Mouse (Mus musculus): ENCODE measurements around the gene Maff. TPM values are rescaled to one million over a fixed set of nuclear protein-coding genes. Genes with fewer than 3 reads are reported as not detected.

Gene Maff
- 1 to 10 TPM; 1.5 to 1.9 TPM for total RNA-seq (2021)

GRCm38 (mm10) chr15:79346051-79346793, at the start of gene Maff:
TSS of gene Maff (plus strand) at chr15:79346621.
- no peak for DNase-seq
- intact Hi-C loops (cut with DNase I), result no loop called here

GRCm38 (mm10) chr15:79298553-79298952, 47.9 kb upstream of the Maff start:
- no peak for DNase-seq
- intact Hi-C loops (cut with DNase I), result no loop called here

GRCm38 (mm10) chr15:79299563-79300155, 46.8 kb upstream of the Maff start:
- intact Hi-C loops (cut with DNase I), result no loop called here
- no peak for DNase-seq

GRCm38 (mm10) chr15:79303725-79304124, 42.7 kb upstream of the Maff start:
- DNase-seq, result no peak
- intact Hi-C loops (cut with DNase I), result no loop called here

- intact Hi-C loops (cut with DNase I), result no loop called here
- DNase-seq, result no peak
These were observed 41.6 kb upstream of the Maff start for GRCm38 (mm10) chr15:79304832-79305231.

GRCm38 (mm10) chr15:79306043-79306637, 40.3 kb upstream of the Maff start:
- no peak for DNase-seq
- intact Hi-C loops (cut with DNase I), result no loop called here

- DNase-seq, result no peak
- intact Hi-C loops (cut with DNase I), result no loop called here
These were observed 38.6 kb upstream of the Maff start for GRCm38 (mm10) chr15:79307861-79308260.

- intact Hi-C loops (cut with DNase I), result no loop called here
- no peak for DNase-seq
These were observed 32.5 kb upstream of the Maff start for GRCm38 (mm10) chr15:79313848-79314369.

- intact Hi-C loops (cut with DNase I), result no loop called here
These were observed 24.7 kb upstream of the Maff start for GRCm38 (mm10) chr15:79321733-79322190.

GRCm38 (mm10) chr15:79322281-79322990, 24.0 kb upstream of the Maff start:
- no peak for DNase-seq
- intact Hi-C loops (cut with DNase I), result no loop called here

More at GRCm38 (mm10) chr15:79321733-79322190, 24.7 kb upstream of the Maff start:
- no peak for DNase-seq

- DNase-seq, result peak; percentile 45
- intact Hi-C loops (cut with DNase I), result no loop called here
These were observed 23.2 kb upstream of the Maff start for GRCm38 (mm10) chr15:79322991-79323790.

GRCm38 (mm10) chr15:79323791-79324155, 22.6 kb upstream of the Maff start:
- intact Hi-C loops (cut with DNase I), result no loop called here
- DNase-seq, result no peak

GRCm38 (mm10) chr15:79324373-79324772, 22.0 kb upstream of the Maff start:
- intact Hi-C loops (cut with DNase I), result no loop called here
- no peak for DNase-seq

GRCm38 (mm10) chr15:79325742-79326141, 20.7 kb upstream of the Maff start:
- DNase-seq, result no peak
- intact Hi-C loops (cut with DNase I), result no loop called here

GRCm38 (mm10) chr15:79326264-79326663, 20.2 kb upstream of the Maff start:
- intact Hi-C loops (cut with DNase I), result no loop called here
- no peak for DNase-seq

- intact Hi-C loops (cut with DNase I), result no loop called here
These were observed 19.2 kb upstream of the Maff start for GRCm38 (mm10) chr15:79326971-79327961.

GRCm38 (mm10) chr15:79328058-79328938, 18.1 kb upstream of the Maff start, which contains the start of gene Pla2g6:
TSS of gene Pla2g6 (minus strand) at chr15:79328390.
- intact Hi-C loops (cut with DNase I), result no loop called here
- peak; percentile 100 for DNase-seq

More at GRCm38 (mm10) chr15:79326971-79327961, 19.2 kb upstream of the Maff start:
- DNase-seq, result peak; percentile 26

- no peak for DNase-seq
- intact Hi-C loops (cut with DNase I), result no loop called here
These were observed 17.5 kb upstream of the Maff start for GRCm38 (mm10) chr15:79328939-79329275.
